Mouse (Mus musculus): ENCODE results near the gene Tsga10. TPM values are rescaled to one million over a fixed set of nuclear protein-coding genes. Genes with fewer than 3 reads are reported as not detected.
A peak's percentile ranks its signal among the peaks of the same experiment; 100 is the strongest.

The Tsga10 gene
- total RNA-seq (2021), result 1 to 10 TPM; 2.2 to 2.4 TPM
- long read RNA-seq, experiment 1, partial matches to known transcripts, result 1 of 4 reads
- long read RNA-seq, experiment 1, other reads (novel, unspliced or antisense), result 2 of 4 reads
- long read RNA-seq, experiment 2, partial matches to known transcripts, result 1 of 3 reads
- long read RNA-seq, experiment 2, other reads (novel, unspliced or antisense), result 1 of 3 reads

- intact Hi-C loops (cut with DNase I; ENCODE audit: low total_unique reads), result loop anchor here (5.0 kb wide), 1 partner anchor 189 kb away; no protein-coding TSS in a partner anchor
- no peak for DNase-seq
Measured at GRCm38 (mm10) chr1:37866286-37866685, at the start of gene Tsga10. Gene Tsga10 (minus strand): TSS chr1:37866429.

DNA sequence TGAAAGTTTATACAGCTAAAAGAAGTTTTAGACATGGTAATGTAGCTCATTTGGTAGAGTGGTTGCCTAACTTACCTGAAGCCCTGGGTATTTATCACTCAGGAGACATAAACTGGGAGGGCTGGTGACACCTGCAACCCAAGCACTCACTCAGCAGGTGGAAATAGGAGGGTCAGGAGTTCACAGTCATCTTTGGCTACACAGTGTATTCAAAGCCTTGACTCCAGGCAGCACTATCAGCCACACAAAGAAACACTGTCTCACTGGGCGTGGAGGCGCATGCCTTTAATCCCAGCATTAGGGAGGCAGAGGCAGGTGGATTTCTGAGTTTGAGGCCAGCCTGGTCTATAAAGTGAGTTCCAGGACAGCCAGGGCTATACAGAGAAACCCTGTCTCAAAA lies 46.5 kb upstream of the Tsga10 start:
- no peak for DNase-seq
- intact Hi-C loops (cut with DNase I; ENCODE audit: low total_unique reads), result no loop called here

- intact Hi-C loops (cut with DNase I; ENCODE audit: low total_unique reads), result loop anchor here (5.0 kb wide), 1 partner anchor 89 kb away; no protein-coding TSS in a partner anchor
- DNase-seq, result no peak
Measured at GRCm38 (mm10) chr1:37903178-37903577, 36.9 kb upstream of the Tsga10 start.

DNA sequence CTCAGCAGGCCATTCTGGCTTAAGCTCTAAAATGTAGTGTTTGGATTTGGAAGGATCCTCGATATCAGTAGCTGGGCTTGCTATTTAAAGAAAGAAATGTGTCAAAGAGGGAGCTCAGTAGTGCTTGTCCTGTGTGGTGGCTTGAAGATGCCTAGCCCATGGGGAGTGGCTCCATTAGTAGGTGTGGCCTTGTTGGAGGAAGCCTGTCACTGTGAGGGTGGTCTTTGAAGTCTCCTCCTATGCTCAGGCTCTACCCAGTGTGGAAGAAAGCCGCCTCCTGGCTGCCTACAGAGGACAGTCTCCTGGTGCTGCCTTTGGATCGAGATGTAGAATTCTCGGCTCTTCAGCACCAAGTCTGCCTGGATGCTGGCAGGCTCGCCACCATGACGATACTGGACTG lies 34.1 kb upstream of the Tsga10 start:
- intact Hi-C loops (cut with DNase I; ENCODE audit: low total_unique reads), result loop anchor here (5.0 kb wide), 1 partner anchor 92 kb away; no protein-coding TSS in a partner anchor

DNA sequence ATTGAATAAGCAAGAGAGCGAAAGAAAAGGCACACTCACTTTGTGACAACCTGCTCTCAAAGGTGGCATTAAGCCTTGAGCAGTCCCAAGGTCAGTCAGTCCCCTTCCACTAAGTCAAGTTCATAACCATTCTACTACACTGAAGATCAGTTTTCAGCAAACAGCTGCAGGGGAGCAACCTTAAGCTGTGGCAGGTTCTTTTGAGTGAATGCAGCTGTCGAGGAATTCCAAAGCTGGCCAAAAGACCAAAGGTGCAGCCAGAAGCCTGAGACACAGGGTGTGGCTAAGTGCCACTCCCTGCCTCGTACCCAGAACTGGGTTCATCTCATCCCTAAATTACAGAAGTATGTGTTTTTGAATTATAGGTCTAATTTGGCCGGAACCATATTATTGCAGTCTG lies 33.6 kb upstream of the Tsga10 start:
- no peak for DNase-seq
- intact Hi-C loops (cut with DNase I; ENCODE audit: low total_unique reads), result loop anchor here (5.0 kb wide), 1 partner anchor 92 kb away; no protein-coding TSS in a partner anchor

More for the DNA sequence above, 34.1 kb upstream of the Tsga10 start:
- DNase-seq, result no peak

DNA sequence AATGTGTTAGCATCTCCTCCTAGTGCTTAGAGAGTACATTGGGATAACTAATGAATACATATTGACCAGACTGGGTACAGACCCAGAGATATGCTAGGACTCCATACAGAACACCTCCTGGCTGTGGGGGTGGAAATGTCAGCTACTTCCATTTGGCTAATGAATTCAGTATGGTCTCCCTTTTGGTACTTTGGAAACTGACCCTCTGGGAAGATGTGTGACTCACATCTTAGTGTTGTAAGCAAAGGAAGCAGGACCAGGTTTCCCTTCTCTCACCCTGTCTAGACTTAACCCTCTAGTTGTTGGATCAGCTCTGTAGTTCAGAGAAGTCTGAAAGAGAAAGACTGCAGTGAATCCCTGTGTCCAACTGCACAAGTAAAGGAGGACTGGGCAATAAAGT lies 28.4 kb upstream of the Tsga10 start:
- DNase-seq, result no peak
- intact Hi-C loops (cut with DNase I; ENCODE audit: low total_unique reads), result no loop called here

- DNase-seq, result no peak
- intact Hi-C loops (cut with DNase I; ENCODE audit: low total_unique reads), result no loop called here
Measured at GRCm38 (mm10) chr1:37891400-37891799, 25.2 kb upstream of the Tsga10 start.

DNA sequence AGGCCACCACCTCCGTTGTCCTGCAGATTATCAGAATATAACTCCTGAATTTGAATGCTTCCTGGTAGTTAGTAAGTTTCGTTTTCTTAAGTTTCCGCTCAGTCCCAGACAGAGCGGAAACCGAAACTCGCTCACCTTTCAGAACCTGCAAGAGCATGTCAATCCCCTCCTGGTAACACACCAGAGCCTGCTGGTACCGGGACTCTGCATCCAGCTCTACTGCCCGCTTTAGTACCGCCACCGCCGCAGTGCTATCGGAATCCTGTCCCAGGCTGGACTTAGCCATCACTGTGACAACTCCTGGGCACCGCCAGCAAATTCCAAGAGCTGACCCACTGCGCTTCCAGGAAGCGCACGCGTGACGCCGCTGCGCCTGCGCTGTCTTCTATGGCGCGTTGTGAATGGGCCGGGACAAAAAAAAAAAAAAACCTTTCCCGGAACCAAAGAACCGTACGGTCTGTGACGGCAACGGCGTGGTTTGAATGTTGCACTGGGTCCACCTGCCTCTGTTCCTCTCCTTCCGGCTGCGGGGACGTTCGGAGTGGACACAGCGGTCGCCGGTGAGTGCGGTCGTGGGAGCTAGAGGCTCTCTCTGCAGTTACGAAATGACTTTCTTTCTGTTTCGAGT lies 23.9 kb upstream of the Tsga10 start, which contains the start of the genes Mitd1 and Mrpl30:
Gene Mitd1 (minus strand): TSS at position 387 of the 628 bp plus-strand sequence.
Gene Mrpl30 (plus strand): TSS at position 453 of the 628 bp plus-strand sequence.
- intact Hi-C loops (cut with DNase I; ENCODE audit: low total_unique reads), result no loop called here

GRCm38 (mm10) chr1:37889206-37889605 lies 23.0 kb upstream of the Tsga10 start:
- intact Hi-C loops (cut with DNase I; ENCODE audit: low total_unique reads), result no loop called here

More for the DNA sequence above, 23.9 kb upstream of the Tsga10 start, which contains the start of the genes Mitd1 and Mrpl30:
- DNase-seq, result peak; percentile 85

GRCm38 (mm10) chr1:37884451-37884850 lies 18.2 kb upstream of the Tsga10 start:
- intact Hi-C loops (cut with DNase I; ENCODE audit: low total_unique reads), result no loop called here
- no peak for DNase-seq

More at GRCm38 (mm10) chr1:37889206-37889605, 23.0 kb upstream of the Tsga10 start:
- no peak for DNase-seq

DNA sequence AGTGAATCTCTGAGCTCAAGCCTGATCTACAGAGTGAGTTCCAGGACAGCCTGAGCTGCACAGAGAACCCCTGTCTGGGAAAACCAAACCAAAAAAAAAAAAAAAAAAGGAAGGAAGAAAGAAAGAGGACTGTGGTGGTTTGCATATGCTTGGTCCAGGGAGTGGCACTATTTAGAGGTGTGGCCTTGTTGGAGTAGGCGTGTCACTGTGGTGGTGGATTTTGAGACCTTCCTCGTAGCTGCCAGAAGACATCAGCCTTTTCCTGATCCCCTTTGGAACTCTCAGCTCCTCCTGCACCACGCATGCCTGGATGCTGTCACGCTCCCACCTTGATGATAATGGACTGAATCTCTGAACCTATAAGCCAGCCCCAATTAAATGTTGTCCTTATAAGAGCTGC lies 17.2 kb upstream of the Tsga10 start:
- no peak for DNase-seq
- intact Hi-C loops (cut with DNase I; ENCODE audit: low total_unique reads), result no loop called here

GRCm38 (mm10) chr1:37877736-37878460 lies 11.7 kb upstream of the Tsga10 start:
- DNase-seq, result no peak
- intact Hi-C loops (cut with DNase I; ENCODE audit: low total_unique reads), result no loop called here

DNA sequence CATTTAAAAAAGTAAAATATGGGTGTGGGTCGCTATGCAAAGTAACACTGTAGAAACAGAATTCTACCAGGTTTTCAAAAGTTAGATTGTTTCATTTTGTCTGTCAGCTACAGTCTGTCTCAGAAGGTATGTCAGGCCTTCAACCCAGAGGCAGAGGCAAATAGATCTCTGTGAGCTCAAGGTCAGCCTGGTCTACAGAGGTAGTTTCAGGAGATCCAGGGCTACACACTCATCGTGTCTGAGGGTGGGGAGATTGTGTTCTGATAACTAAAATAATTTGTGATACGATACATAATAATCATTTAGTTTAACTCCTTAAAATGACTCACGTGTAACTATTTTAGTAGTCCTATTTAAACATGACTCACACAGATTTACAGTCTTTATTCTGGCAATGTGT lies 6.9 kb upstream of the Tsga10 start:
- DNase-seq, result no peak
- intact Hi-C loops (cut with DNase I; ENCODE audit: low total_unique reads), result no loop called here

DNA sequence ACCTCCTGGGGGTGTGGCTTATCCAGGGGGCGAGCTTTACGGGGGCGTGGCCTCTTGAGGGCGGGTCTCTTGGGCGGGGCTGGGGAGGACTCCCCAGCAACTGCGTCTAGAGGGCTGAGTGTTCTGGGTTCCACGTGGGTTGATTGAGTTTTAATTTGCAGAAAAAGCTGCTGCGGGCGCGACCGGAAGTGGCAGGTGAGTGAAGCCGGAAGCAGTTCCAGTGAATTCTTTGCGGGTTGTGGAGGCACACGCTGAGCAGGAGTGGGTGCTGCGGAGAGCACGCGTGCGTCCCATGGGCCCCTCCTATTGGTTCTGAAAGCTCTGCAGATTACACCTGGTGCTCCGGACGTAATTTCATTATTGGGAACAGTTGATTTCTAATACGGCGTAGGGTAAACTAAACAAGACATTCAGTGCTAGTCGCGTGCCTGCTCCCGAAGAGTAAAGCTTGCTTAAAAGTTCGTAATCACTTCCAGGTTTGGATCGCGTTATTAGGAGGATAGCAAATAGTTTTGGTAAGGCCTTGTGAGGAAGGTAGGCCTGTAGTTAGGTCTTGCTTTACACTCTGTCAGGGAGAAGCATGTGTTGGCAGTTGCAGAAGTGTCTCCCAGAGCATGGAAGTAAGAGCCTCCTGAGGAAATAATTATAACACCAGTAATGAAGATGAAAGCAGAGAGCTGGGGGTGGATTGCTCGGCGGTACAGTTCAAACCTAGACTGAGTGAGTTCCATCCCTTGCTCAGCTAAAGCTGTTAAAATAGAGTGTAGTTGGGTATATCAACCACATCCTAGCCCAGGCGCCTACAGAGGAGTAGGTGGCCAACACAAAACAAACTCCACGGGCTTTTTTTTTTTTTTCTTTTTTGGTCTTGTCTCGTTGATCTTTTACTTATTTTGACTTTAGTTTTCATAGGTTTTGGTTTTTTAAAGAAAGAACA lies 6.2 kb upstream of the Tsga10 start:
- DNase-seq, result peak; percentile 77
- intact Hi-C loops (cut with DNase I; ENCODE audit: low total_unique reads), result no loop called here

DNA sequence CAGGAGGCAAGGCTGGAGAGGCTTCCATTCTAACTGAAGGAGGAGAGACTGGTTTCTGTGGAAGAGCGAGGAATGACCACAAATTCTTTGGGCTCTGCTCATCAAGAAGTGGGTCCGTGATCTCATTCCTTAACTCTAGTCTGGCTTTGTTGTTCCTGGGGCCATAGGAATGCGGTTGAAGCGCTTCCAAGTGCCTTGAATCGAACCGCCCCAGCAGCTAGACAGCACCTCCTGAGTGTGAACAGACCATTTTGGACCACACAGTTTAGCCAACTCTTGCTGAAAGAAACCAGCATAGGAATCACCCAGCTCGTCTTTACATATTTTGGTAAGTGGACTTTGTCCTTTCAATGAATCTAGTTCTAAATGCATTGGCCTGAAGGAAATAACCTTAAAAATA lies 5.5 kb upstream of the Tsga10 start, which contains the start of gene Lipt1:
Gene Lipt1 (plus strand): TSS at position 35 of the 400 bp plus-strand sequence.
- intact Hi-C loops (cut with DNase I; ENCODE audit: low total_unique reads), result no loop called here
- no peak for DNase-seq

- intact Hi-C loops (cut with DNase I; ENCODE audit: low total_unique reads), result loop anchor here (5.0 kb wide), 1 partner anchor 192 kb away; no protein-coding TSS in a partner anchor
- no peak for DNase-seq
Measured at GRCm38 (mm10) chr1:37869362-37869761, 3.1 kb upstream of the Tsga10 start.

- no peak for DNase-seq
- intact Hi-C loops (cut with DNase I; ENCODE audit: low total_unique reads), result loop anchor here (5.0 kb wide), 1 partner anchor 191 kb away; no protein-coding TSS in a partner anchor
Measured at GRCm38 (mm10) chr1:37868640-37869039, 2.4 kb upstream of the Tsga10 start.

DNA sequence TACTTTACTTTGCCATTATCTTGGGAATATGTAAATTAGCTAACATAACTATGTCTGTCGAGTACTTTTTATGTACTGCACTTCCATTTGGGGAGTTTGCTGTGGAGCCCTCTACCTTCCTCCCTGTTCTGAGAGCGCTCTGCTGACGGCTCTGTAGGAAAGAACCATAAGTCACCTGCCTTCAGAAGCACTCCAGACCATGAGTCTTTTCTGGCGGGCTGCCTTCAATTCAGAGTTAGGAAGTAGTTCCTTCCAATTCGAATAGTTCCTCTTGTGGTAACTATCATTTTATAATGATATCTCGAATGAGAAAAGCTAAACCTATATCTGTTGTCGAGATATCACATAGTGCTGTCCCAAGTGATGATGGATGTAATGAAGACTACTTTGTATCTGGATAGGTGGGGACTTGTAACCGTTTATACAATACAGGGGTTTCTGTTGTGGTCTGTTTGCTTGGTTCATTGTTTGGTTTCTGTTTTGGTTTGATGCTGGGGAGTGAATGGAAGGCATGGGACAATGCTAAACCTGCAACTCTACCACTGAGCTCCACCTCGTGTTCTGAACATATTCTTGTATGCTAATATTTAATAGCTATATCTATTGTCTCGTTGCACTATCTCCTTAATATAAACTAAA lies 1.6 kb upstream of the Tsga10 start:
- intact Hi-C loops (cut with DNase I; ENCODE audit: low total_unique reads), result loop anchor here (5.0 kb wide), 1 partner anchor 191 kb away; no protein-coding TSS in a partner anchor

More for the DNA sequence above, 1.6 kb upstream of the Tsga10 start:
- no peak for DNase-seq
